Mouse (Mus musculus): ENCODE data around the gene Dhrs7.

GRCm38 (mm10) chr12:72648921-72649320 lies 15.8 kb downstream of the Dhrs7 start:
- no peak for TF ChIP-seq POLR2AphosphoS5 (IDR thresholded peaks at IDR 0.05; ENCODE audit: insufficient replicate concordance, low read depth, low read length)
- no peak for TF ChIP-seq CTCF (IDR thresholded peaks at IDR 0.05; ENCODE audit: low read depth, low read length)

All from G1E (cell line).